Mouse (Mus musculus): ENCODE data around the gene Ovol2.

GRCm38 (mm10) chr2:144348525-144348924 lies 16.6 kb upstream of the Ovol2 start:
- TF ChIP-seq POLR2A (IDR thresholded peaks at IDR 0.05; ENCODE audit: extremely low read depth, insufficient read depth, low read length) (no peak), CTCF (IDR thresholded peaks at IDR 0.05; ENCODE audit: extremely low read depth, insufficient read depth, low read length) (no peak)
